Mouse (Mus musculus): ENCODE measurements around the gene Apoc1. TPM values are rescaled to one million over a fixed set of nuclear protein-coding genes. Genes with fewer than 3 reads are reported as not detected.

Gene Apoc1
- polyA plus RNA-seq, 1 experiment: 6.6 TPM

DNA sequence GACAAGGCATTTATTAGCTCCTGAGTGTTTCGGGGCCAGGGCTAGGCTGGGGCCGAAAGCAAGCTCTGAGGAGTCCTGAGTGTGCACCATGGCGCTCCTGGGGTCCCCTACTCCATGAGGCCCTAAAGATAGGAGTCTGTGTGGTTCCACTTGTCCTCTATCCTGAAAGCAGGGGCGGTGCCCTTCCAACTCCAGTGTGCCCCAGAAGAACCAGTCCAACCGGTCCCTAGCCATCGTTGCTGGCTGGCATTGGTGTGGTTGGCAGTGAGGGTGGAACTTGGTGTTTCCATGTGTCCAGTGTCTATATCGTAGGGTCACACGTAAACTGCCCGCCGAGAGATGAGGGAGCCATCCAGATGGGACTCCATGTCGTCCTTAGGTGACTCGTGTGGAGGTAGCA is 31.7 kb upstream of the Apoc1 start:
- Histone ChIP-seq H3K4me1 (ENCODE audit: control insufficient read depth, insufficient read depth, low read length) (no peaks in the 10 kb centered on the region), H3K4me3 (replicated peaks; ENCODE audit: insufficient read depth, low read depth, low read length) (no peak overlapping the region), H3K27me3 (ENCODE audit: control insufficient read depth, insufficient read depth, low read length) (no peaks in the 10 kb centered on the region), H3K27ac (ENCODE audit: insufficient read depth, low read length) (no peak overlapping the region)
- DNase-seq: no peak
- no peak for TF ChIP-seq POLR2A (IDR thresholded peaks at IDR 0.05; ENCODE audit: borderline replicate concordance, insufficient read depth, low read length)
- TF ChIP-seq CTCF (IDR thresholded peaks at IDR 0.05; ENCODE audit: borderline replicate concordance, insufficient read depth, low read depth, low read length): no peak
- 93% methylated on average over 12 of the region's 12 CpGs for WGBS

DNA sequence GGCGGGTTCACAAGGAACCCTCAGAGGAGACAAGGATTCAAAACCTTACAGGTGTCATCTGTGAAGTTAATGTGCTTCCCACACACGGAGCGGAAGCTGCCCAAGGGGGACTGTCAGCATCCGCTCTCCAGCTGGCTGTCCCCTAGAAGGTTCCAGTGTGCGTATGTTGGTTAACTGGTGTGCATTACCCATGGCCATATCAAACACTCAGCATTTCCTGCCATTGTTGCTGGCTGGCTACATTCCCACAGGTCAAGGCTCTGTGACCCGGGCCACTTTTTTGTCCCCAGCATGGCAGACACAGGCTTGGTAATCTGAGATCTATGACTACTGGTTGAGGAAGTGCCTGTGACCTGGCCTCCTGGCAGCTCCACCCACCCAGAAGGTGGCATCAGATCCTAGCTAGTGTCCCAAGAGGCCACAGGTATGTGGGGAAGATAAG is 30.3 kb upstream of the Apoc1 start:
- no peak for DNase-seq
- Histone ChIP-seq H3K4me3 (replicated peaks; ENCODE audit: insufficient read depth, low read depth, low read length) (no peak overlapping the region), H3K27me3 (ENCODE audit: control insufficient read depth, insufficient read depth, low read length) (no peaks in the 10 kb centered on the region), H3K27ac (ENCODE audit: insufficient read depth, low read length) (no peak overlapping the region), H3K4me1 (ENCODE audit: control insufficient read depth, insufficient read depth, low read length) (no peaks in the 10 kb centered on the region)
- TF ChIP-seq POLR2A (IDR thresholded peaks at IDR 0.05; ENCODE audit: borderline replicate concordance, insufficient read depth, low read length): no peak
- no peak for TF ChIP-seq CTCF (IDR thresholded peaks at IDR 0.05; ENCODE audit: borderline replicate concordance, insufficient read depth, low read depth, low read length)
- WGBS: 88% methylated on average over 6 of the region's 6 CpGs

DNA sequence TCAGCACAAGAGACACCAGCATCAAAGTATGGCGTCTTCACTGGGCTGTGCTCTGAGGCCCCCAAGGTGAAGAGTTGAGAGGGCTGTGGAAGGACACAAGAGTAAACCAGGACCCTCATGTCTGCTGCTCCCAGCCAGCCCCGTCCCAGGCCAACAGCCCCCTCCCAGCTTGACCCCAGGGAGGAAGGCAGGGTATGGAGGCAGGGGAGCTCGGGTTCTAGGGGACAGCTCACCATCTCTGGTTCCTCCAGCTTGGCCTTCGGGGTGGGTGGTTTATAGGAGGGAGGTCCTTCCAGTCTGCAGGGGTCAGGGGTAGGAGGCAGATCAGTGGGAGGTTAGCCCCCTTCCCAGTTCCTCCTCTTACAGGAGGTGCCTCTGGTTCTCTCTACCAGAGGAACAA is 26.7 kb upstream of the Apoc1 start:
- WGBS: 89% methylated on average over 4 of the region's 4 CpGs
- no peak for TF ChIP-seq CTCF (IDR thresholded peaks at IDR 0.05; ENCODE audit: borderline replicate concordance, insufficient read depth, low read depth, low read length)
- no peak for TF ChIP-seq POLR2A (IDR thresholded peaks at IDR 0.05; ENCODE audit: borderline replicate concordance, insufficient read depth, low read length)
- Histone ChIP-seq H3K27ac (ENCODE audit: insufficient read depth, low read length) (no peak overlapping the region), H3K4me3 (replicated peaks; ENCODE audit: insufficient read depth, low read depth, low read length) (no peak overlapping the region), H3K27me3 (ENCODE audit: control insufficient read depth, insufficient read depth, low read length) (no peaks in the 10 kb centered on the region), H3K4me1 (ENCODE audit: control insufficient read depth, insufficient read depth, low read length) (no peaks in the 10 kb centered on the region)
- DNase-seq: no peak

DNA sequence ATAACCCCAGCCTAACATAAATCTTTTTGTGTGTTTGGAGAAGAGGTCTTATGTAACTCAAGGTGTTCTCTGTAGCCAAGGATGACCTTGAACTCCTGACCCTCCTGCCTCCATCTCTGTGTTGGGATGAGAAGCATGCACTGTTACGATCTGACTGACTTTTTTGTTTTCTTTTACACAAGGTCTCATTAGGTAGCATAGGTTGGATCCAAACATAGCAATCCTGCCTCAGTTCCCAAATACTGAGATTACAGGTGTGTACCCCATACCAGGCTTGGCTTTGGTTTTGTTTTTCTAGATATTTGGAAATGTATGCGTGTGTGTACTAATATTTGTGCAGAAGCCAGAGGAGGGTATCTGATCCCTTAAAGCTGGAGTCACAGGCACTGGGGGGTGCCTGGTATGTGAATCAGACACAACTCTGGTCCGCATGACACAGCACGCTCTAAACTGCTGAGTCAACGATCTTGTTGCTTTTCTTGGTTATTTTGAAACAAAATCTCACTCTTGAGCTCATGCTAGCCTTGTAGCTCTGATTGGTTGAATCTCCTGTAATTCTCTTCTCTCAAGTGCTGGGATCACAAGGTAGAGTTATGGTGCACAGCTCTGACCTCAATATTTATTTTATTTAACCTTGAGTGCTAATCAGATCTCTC is 26.0 kb upstream of the Apoc1 start:
- no peak overlapping the region for H3K27ac ChIP-seq (ENCODE audit: insufficient read depth, low read length)
- no peak for DNase-seq
- H3K4me3 ChIP-seq (replicated peaks; ENCODE audit: insufficient read depth, low read depth, low read length): no peak overlapping the region
- WGBS: 86% methylated on average over 5 of the region's 5 CpGs
- TF ChIP-seq POLR2A (IDR thresholded peaks at IDR 0.05; ENCODE audit: borderline replicate concordance, insufficient read depth, low read length): no peak
- TF ChIP-seq CTCF (IDR thresholded peaks at IDR 0.05; ENCODE audit: borderline replicate concordance, insufficient read depth, low read depth, low read length): no peak
- H3K4me1 ChIP-seq (ENCODE audit: control insufficient read depth, insufficient read depth, low read length): peaks cover 7% of the 10 kb centered on the region
- H3K27me3 ChIP-seq (ENCODE audit: control insufficient read depth, insufficient read depth, low read length): no peaks in the 10 kb centered on the region

DNA sequence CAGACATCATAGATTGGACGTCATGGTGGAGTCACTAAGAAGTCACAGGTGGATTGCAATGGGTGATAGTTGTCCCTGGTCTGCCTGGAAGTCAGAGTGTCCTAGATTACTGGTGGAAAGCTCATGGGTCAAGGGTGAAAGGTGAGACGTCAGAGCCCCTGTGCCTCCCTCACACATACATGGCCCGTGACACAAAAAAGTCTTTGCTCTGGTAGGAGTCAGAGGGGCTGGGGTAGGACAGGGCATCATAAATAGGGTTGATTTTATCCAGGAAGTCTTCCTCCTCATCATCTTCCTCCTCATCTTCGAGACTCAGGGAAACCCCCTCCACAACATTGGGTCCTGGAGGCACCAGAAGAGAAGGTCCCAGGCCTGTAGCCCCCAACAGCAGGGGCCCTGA is 24.9 kb upstream of the Apoc1 start:
- Histone ChIP-seq H3K4me3 (replicated peaks; ENCODE audit: insufficient read depth, low read depth, low read length) (no peak overlapping the region), H3K27ac (ENCODE audit: insufficient read depth, low read length) (no peak overlapping the region), H3K4me1 (ENCODE audit: control insufficient read depth, insufficient read depth, low read length) (peaks cover 8% of the 10 kb centered on the region), H3K27me3 (ENCODE audit: control insufficient read depth, insufficient read depth, low read length) (no peaks in the 10 kb centered on the region)
- TF ChIP-seq CTCF (IDR thresholded peaks at IDR 0.05; ENCODE audit: borderline replicate concordance, insufficient read depth, low read depth, low read length): no peak
- no peak for TF ChIP-seq POLR2A (IDR thresholded peaks at IDR 0.05; ENCODE audit: borderline replicate concordance, insufficient read depth, low read length)
- 87% methylated on average over 4 of the region's 4 CpGs for WGBS
- DNase-seq: no peak

DNA sequence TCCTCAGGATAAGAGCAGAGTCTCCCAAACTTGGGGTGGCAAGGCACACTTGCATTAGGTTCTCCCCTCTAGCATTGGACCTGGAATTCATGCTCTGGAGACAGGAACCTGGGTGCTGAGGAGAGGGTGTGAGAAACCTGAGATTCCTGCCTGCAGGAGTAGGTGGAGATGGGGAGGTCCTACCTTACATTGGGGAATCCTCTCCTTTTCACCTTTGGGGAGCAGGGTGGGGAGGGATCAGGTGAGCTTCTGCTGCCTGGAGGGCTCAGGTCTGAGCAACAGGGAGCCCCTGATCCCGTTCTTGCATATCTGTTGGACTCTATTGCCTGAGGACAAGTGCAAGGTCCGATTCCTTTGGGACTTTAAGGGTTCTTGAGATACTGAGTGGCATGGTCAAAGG is 24.4 kb upstream of the Apoc1 start:
- TF ChIP-seq POLR2A (IDR thresholded peaks at IDR 0.05; ENCODE audit: borderline replicate concordance, insufficient read depth, low read length): no peak
- TF ChIP-seq CTCF (IDR thresholded peaks at IDR 0.05; ENCODE audit: borderline replicate concordance, insufficient read depth, low read depth, low read length): no peak
- Histone ChIP-seq H3K27me3 (ENCODE audit: control insufficient read depth, insufficient read depth, low read length) (no peaks in the 10 kb centered on the region), H3K27ac (ENCODE audit: insufficient read depth, low read length) (no peak overlapping the region), H3K4me3 (replicated peaks; ENCODE audit: insufficient read depth, low read depth, low read length) (no peak overlapping the region), H3K4me1 (ENCODE audit: control insufficient read depth, insufficient read depth, low read length) (peaks cover 8% of the 10 kb centered on the region)
- peak in 1 of 2 experiments; percentile 18 for DNase-seq
- WGBS: 85% methylated on average over 2 of the region's 2 CpGs

DNA sequence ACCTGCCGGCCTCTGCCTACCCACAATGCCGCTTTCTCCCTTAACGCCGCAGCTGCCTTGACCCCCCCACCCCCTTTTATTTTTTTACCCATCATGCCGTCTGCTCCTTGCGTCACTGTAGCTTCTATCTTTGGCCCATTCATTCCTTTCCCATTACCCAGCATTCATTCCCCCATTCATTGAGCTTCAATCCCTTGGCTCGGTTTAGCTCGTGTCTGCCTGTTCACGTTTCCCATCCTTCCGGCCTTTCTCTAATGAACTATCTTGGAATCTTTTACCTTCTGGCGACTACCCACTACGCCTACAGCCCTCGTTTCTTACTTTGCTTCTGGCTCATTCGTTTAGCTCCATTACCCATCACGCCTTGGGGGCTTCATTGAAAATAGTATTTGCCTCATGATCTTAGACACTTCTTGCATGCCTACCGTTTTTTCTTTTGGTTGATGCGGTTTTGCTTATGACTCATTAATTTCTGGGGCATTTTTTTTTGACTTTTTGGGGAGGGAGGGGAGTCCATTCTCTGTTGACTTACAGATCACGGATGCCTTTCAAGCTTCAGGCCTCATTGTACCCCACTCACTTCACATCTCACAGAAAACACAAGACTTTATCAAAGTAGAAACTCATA is 23.7 kb upstream of the Apoc1 start:
- peaks cover 8% of the 10 kb centered on the region for H3K4me1 ChIP-seq (ENCODE audit: control insufficient read depth, insufficient read depth, low read length)
- DNase-seq: no peak
- H3K4me3 ChIP-seq (replicated peaks; ENCODE audit: insufficient read depth, low read depth, low read length): peak overlapping the region; percentile 49
- peak; percentile 43; the same call in 1 of the 2 replicates for TF ChIP-seq POLR2A (IDR thresholded peaks at IDR 0.05; ENCODE audit: borderline replicate concordance, insufficient read depth, low read length)
- TF ChIP-seq CTCF (IDR thresholded peaks at IDR 0.05; ENCODE audit: borderline replicate concordance, insufficient read depth, low read depth, low read length): no peak
- no peaks in the 10 kb centered on the region for H3K27me3 ChIP-seq (ENCODE audit: control insufficient read depth, insufficient read depth, low read length)
- 4% methylated on average over 18 of the region's 18 CpGs for WGBS
- peak overlapping the region; percentile 52 for H3K27ac ChIP-seq (ENCODE audit: insufficient read depth, low read length)

Measured in cerebellum, adult 2 months (tissue).